Mouse (Mus musculus) liver, embryonic 14.5 days (tissue): ENCODE results near the gene Pde6c. TPM values are rescaled to one million over a fixed set of nuclear protein-coding genes. Genes with fewer than 3 reads are reported as not detected.
A peak's percentile ranks its signal among the peaks of the same experiment; 100 is the strongest.

ENCODE experiments used
- ATAC-seq: fragments of 200-750 bp; cut with Nextera tagmentation; 2 replicates; pipeline ENCODE4 v1.8.0; 2017; ENCODE audit warnings: moderate number of reproducible peaks, mild to moderate bottlenecking, moderate library complexity; ENCODE audit not compliant: insufficient read depth
- DNase-seq, 3 experiments: peaks; one replicate each; pipeline ENCODE4 v3.0.0-alpha.2; 2012 to 2013; ENCODE audit warnings: low read depth in 3 of 3, low spot score in 3 of 3
- H3K27ac ChIP-seq: fragments of 300-500 bp; sonication (generic); 2 replicates; pipeline ENCODE4 v1.5.1; 2014; ENCODE audit warnings: moderate library complexity, mild to moderate bottlenecking, control low read depth, inconsistent platforms
- H3K27me3 ChIP-seq: fragments of 300-500 bp; sonication (generic); 2 replicates; pipeline ENCODE4 v1.6.1; 2014; ENCODE audit warnings: mild to moderate bottlenecking, low read length, moderate library complexity; ENCODE audit not compliant: control insufficient read depth, insufficient read depth
- H3K36me3 ChIP-seq: fragments of 300-500 bp; sonication (generic); replicated peaks from 2 replicates; pipeline ENCODE4 v1.6.1; 2014; ENCODE audit warnings: low read depth; ENCODE audit not compliant: control insufficient read depth, insufficient read depth
- H3K4me1 ChIP-seq, 2 experiments: fragments of 200-500 bp in 1 of 2; fragments of 300-500 bp in 1 of 2; sonication (generic) in 1 of 2; replicated peaks; 2 replicates each; pipeline ENCODE4 v1.6.1; 2012 to 2014; ENCODE audit warnings: antibody characterized with exemption in 1 of 2, inconsistent platforms in 1 of 2, low read length in 1 of 2; ENCODE audit not compliant: control insufficient read depth in 2 of 2, insufficient read depth in 2 of 2
- H3K4me2 ChIP-seq: fragments of 300-500 bp; sonication (generic); 2 replicates; pipeline ENCODE4 v1.6.1; 2014; ENCODE audit warnings: low read depth, mild to moderate bottlenecking, control low read depth, moderate library complexity
- H3K4me3 ChIP-seq, 2 experiments: fragments of 200-500 bp in 1 of 2; fragments of 300-500 bp in 1 of 2; sonication (generic) in 1 of 2; 2 replicates each; pipeline ENCODE4 v1.5.1; 2012 to 2014; ENCODE audit warnings: low read depth in 2 of 2, low read length in 2 of 2, mild to moderate bottlenecking in 2 of 2, control low read depth in 1 of 2, inconsistent platforms in 1 of 2, moderate library complexity in 1 of 2; ENCODE audit not compliant: insufficient read depth in 1 of 2
- H3K9ac ChIP-seq: fragments of 300-500 bp; sonication (generic); replicated peaks from 2 replicates; pipeline ENCODE4 v1.6.1; 2014; ENCODE audit warnings: mild to moderate bottlenecking, control low read depth, moderate library complexity
- H3K9me3 ChIP-seq: fragments of 300-500 bp; sonication (generic); 2 replicates; pipeline ENCODE4 v1.6.1; 2016; ENCODE audit warnings: low read length, mixed read lengths; ENCODE audit not compliant: control insufficient read depth
- CTCF ChIP-seq: IDR thresholded peaks from 2 replicates; pipeline ENCODE4 v1.5.1; 2016; ENCODE audit warnings: antibody characterized with exemption, low read depth, control low read depth
- EP300 ChIP-seq: IDR thresholded peaks from 2 replicates; pipeline ENCODE4 v1.6.1; 2016; ENCODE audit warnings: antibody characterized with exemption, low read depth
- WGBS: fragments of 180-500 bp; shearing (Covaris S2); extraction: QIAGEN DNeasy Blood & Tissue Kit; methylation state at CpG from one replicate; pipeline ENCODE4 v1.1.7; 2014; ENCODE audit not compliant: insufficient replicate concordance; 5-methylcytosine and 5-hydroxymethylcytosine counted together
- polyA plus RNA-seq, 2 experiments: library from polyadenylated mRNA; depleted of rRNA in 1 of 2; stranded (reverse) in 1 of 2; unstranded in 1 of 2; fragments of >200 nt; fragmentation: Nextera tagmentation in 1 of 2; extraction: Ambion mirVana in 1 of 2; gene quantifications; 2 replicates each; pipeline versions ENCODE4 v1.2.1 to v1.2.3; 2012 to 2014

Pde6c gene
- polyA plus RNA-seq, 2 experiments: 4.1 to 4.2 TPM

DNA sequence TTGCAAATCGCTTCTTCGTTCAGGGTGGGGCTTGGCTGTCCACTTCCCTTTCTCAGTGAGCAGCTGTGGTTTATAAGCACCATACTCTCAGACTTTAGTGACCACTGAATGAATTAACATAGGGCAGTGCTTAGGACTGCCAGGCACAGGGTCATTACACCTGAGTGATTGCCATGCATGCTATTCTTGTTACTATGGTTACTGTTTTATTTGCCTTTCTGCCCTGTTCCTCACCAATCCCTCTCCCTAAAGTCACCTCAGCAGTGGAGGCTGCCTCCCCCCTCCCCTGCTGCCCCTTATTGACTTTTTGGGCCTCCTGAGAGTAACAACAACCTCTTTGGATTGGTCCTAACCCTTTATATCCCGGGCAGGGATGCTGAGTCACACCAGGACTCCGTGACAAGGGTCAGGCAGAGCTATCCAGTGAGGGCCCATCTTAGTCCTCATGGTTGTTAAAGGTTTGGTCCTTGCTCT lies 41.0 kb upstream of the Pde6c start:
- ATAC-seq (no peak), DNase-seq (no peak)
- H3K4me3 ChIP-seq: no peak overlapping the region
- H3K9me3 ChIP-seq: no peaks in the 10 kb centered on the region
- H3K4me1 ChIP-seq: no peaks in the 10 kb centered on the region
- H3K9ac ChIP-seq: no peak overlapping the region
- peaks cover 5% of the 10 kb centered on the region for H3K27me3 ChIP-seq
- no peak overlapping the region for H3K4me2 ChIP-seq
- TF ChIP-seq CTCF (no peak), EP300 (no peak)
- 39% methylated on average over 4 of the region's 4 CpGs for WGBS
- no peak overlapping the region for H3K27ac ChIP-seq
- no peaks in the 10 kb centered on the region for H3K36me3 ChIP-seq

DNA sequence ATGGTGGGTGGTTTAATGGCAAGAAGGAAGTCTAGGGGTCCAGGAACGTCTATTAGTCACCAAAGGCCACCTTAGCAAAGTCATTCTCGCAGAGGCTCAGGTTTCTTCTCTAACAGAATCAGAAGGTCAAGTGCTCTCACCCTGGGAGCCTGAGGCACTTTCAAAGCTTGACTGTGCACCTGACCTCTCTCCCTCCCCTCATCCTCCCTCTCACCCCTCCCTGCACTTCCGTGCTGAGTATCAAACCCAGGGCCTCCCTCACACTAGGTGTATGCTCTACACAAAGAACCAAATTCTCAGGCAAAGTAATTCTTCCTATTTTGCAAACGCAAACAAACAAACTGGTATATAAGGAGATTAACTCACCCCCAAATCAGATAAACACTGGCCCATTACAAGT lies 36.4 kb upstream of the Pde6c start:
- Histone ChIP-seq H3K4me3 (no peak overlapping the region), H3K4me1 (no peaks in the 10 kb centered on the region), H3K27me3 (peaks cover 25% of the 10 kb centered on the region), H3K9me3 (no peaks in the 10 kb centered on the region), H3K27ac (no peak overlapping the region), H3K4me2 (no peak overlapping the region), H3K9ac (no peak overlapping the region), H3K36me3 (no peaks in the 10 kb centered on the region)
- TF ChIP-seq EP300 (no peak), CTCF (no peak)
- ATAC-seq (no peak), DNase-seq (no peak)
- WGBS: 8% methylated on average over 4 of the region's 4 CpGs

DNA sequence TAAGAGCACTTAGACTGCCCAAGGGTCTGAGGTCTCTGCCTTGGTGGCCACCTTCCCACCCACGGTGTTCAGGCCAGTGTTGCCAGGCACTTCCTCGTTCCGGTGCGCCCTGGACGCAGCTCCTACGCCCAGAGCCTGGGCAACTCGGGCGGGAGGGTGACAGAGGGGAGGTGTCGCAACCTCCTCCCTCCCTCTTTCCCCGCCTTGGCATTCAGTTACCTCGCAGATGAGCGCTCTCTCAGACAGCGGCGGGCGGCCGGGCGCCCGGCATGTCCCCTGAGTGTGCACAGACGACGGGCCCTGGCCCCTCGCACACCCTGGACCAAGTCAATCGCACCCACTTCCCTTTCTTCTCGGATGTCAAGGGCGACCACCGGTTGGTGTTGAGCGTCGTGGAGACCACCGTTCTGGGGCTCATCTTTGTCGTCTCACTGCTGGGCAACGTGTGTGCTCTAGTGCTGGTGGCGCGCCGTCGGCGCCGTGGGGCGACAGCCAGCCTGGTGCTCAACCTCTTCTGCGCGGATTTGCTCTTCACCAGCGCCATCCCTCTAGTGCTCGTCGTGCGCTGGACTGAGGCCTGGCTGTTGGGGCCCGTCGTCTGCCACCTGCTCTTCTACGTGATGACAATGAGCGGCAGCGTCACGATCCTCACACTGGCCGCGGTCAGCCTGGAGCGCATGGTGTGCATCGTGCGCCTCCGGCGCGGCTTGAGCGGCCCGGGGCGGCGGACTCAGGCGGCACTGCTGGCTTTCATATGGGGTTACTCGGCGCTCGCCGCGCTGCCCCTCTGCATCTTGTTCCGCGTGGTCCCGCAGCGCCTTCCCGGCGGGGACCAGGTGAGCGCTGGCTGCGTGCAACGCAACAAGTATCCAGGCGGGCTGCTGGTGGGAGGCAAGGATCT lies 35.5 kb upstream of the Pde6c start, which contains the start of gene Ffar4:
Gene Ffar4 (plus strand): TSS at position 214 of the 901 bp plus-strand sequence.
- no peak for ATAC-seq
- DNase-seq: no peak
- H3K9ac ChIP-seq: no peak within 1 kb of the TSS
- H3K9me3 ChIP-seq: no peaks in the 10 kb centered on the region
- H3K36me3 ChIP-seq: no peaks in the 10 kb centered on the region
- H3K27ac ChIP-seq: no peak within 1 kb of the TSS
- H3K4me3 ChIP-seq: no peak within 1 kb of the TSS; a peak in 1 of 4 replicates
- TF ChIP-seq EP300 (no peak), CTCF (no peak)
- peaks cover 25% of the 10 kb centered on the region for H3K27me3 ChIP-seq
- H3K4me1 ChIP-seq: no peaks in the 10 kb centered on the region
- H3K4me2 ChIP-seq: peak within 1 kb of the TSS; percentile 36
- 2% methylated on average over 77 of the region's 77 CpGs for WGBS

DNA sequence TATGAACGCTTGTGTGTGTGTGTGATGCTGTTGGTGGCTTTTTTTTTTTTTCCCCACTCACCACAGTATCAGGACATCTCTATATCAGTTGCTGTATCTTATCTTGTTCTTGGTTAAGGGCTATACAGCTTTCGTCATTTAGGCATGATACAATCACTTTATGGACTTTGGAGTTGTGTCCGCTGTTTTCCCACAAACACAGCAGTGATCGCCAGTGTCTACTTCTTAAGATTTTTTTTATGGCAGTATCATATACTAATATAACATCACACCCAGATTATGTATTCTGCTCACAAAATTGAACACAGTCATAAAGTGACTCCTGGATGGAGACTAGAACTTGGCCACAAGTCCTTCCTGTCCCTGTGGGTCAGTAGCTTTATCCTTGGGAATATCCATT lies 24.7 kb upstream of the Pde6c start:
- no peak overlapping the region for H3K4me2 ChIP-seq
- 65% methylated on average over 4 of the region's 4 CpGs for WGBS
- no peaks in the 10 kb centered on the region for H3K4me1 ChIP-seq
- DNase-seq (no peak), ATAC-seq (no peak)
- H3K4me3 ChIP-seq: no peak overlapping the region
- H3K9ac ChIP-seq: no peak overlapping the region
- no peaks in the 10 kb centered on the region for H3K36me3 ChIP-seq
- H3K27ac ChIP-seq: no peak overlapping the region
- H3K27me3 ChIP-seq: no peaks in the 10 kb centered on the region
- no peaks in the 10 kb centered on the region for H3K9me3 ChIP-seq
- TF ChIP-seq EP300: no peak
- TF ChIP-seq CTCF: no peak

DNA sequence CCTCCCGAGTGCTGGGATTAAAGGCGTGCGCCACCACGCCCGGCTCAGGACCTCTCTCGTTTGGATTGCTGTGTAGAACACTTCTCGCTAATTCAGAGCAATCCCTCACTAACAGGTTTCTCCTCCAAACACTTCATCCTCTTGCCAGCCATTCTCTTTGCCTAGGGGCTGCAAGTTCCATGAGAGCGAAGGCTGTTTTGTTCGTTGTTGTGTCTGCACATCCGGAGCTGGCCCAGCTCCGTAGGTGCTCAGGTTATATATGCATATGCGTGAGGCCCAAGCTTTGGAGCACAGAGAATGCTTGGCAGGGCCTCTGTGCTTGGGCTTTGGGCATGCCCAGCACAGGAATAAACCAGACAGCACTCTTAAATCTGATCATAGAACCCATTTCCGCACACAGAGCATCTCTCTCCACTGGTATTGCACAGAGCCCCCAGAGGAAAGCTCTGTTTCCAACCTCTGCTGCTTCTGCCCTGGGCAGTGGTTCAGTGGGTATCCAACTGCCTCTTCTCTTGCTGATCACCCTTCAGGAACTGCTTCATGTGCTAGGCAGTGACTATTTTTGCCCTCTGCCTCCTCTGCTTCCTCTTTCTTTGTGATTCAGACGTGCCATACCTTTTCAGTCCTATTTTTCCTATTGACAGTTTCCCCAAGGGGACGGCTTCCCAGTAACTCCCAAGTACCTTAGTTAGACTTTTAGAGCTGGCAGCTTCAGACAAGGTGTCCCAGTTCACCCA lies 22.9 kb upstream of the Pde6c start:
- Histone ChIP-seq H3K36me3 (no peaks in the 10 kb centered on the region), H3K9ac (no peak overlapping the region), H3K4me1 (no peaks in the 10 kb centered on the region; a peak in 1 of 4 replicates), H3K27me3 (no peaks in the 10 kb centered on the region), H3K4me2 (no peak overlapping the region), H3K9me3 (no peaks in the 10 kb centered on the region), H3K4me3 (no peak overlapping the region), H3K27ac (no peak overlapping the region)
- no peak for ATAC-seq
- TF ChIP-seq EP300 (no peak), CTCF (no peak)
- WGBS: 69% methylated on average over 15 of the region's 15 CpGs
- no peak for DNase-seq
